Mouse (Mus musculus): ENCODE results near the gene Calhm2. TPM values are rescaled to one million over a fixed set of nuclear protein-coding genes. Genes with fewer than 3 reads are reported as not detected.

The Calhm2 gene
- total RNA-seq, 1 experiment = 3.2 TPM

- in situ Hi-C loops (cut with MboI; ENCODE audit: low sequenced_read_pairs in 2 of 2, unreplicated experiment in 2 of 2) = loop anchor here in 1 of 2 experiments (5.0 kb wide), 1 partner anchor 41 kb away; no protein-coding TSS in a partner anchor
- Histone ChIP-seq H3K4me3 (ENCODE audit: insufficient read depth in 1 of 2, low read depth in 1 of 2, low read length in 2 of 2, poor library complexity in 1 of 2, severe bottlenecking in 1 of 2) (0 out of 4 replicates have a peak overlapping the region, but pooled peaks of 1 of the 2 experiments have one; percentile 30), H3K36me3 (ENCODE audit: control insufficient read depth, insufficient read depth, low read length, poor library complexity, severe bottlenecking) (no peaks in the 10 kb centered on the region), H3K9ac (ENCODE audit: insufficient read depth, low read depth, low read length, poor library complexity, severe bottlenecking) (no peak overlapping the region), H3K9me3 (ENCODE audit: control insufficient read depth, insufficient read depth, low read depth, low read length) (no peaks in the 10 kb centered on the region), H3K4me1 (ENCODE audit: control insufficient read depth in 2 of 2, insufficient read depth in 2 of 2, low read length in 2 of 2, poor library complexity in 1 of 2) (peaks cover 0 to 7% of the 10 kb centered on the region in 2 experiments; a peak in 2 of 4 replicates), H3K27ac (ENCODE audit: insufficient read depth, low read depth, low read length, poor library complexity, severe bottlenecking) (no peak overlapping the region)
- TF ChIP-seq ZNF384 (IDR thresholded peaks at IDR 0.05; ENCODE audit: low read depth, low read length) (no peak), HCFC1 (IDR thresholded peaks at IDR 0.05; ENCODE audit: borderline replicate concordance, insufficient read depth, low read length) (no peak), MAFK (IDR thresholded peaks at IDR 0.05; ENCODE audit: insufficient read depth, low read depth, low read length) (no peak), ZC3H11A (IDR thresholded peaks at IDR 0.05; ENCODE audit: borderline replicate concordance, low read depth, low read length) (peak; percentile 57; the same call in 1 of the 2 replicates)
- DNase-seq (ENCODE audit: low read depth, low spot score) = no peak
Measured at GRCm38 (mm10) chr19:47168223-47168622, 30.1 kb upstream of the Calhm2 start.

- no peaks in the 10 kb centered on the region for H3K36me3 ChIP-seq (ENCODE audit: control insufficient read depth, insufficient read depth, low read length, poor library complexity, severe bottlenecking)
- in situ Hi-C loops (cut with MboI; ENCODE audit: low sequenced_read_pairs in 2 of 2, unreplicated experiment in 2 of 2) = loop anchor here in 1 of 2 experiments (5.0 kb wide), 1 partner anchor 40 kb away; no protein-coding TSS in a partner anchor
- TF ChIP-seq MAFK (IDR thresholded peaks at IDR 0.05; ENCODE audit: insufficient read depth, low read depth, low read length) = no peak
- no peak for TF ChIP-seq ZC3H11A (IDR thresholded peaks at IDR 0.05; ENCODE audit: borderline replicate concordance, low read depth, low read length)
- no peak for TF ChIP-seq ZNF384 (IDR thresholded peaks at IDR 0.05; ENCODE audit: low read depth, low read length)
- TF ChIP-seq CHD2 (IDR thresholded peaks at IDR 0.05; ENCODE audit: low read depth, low read length) = no peak
- TF ChIP-seq HCFC1 (IDR thresholded peaks at IDR 0.05; ENCODE audit: borderline replicate concordance, insufficient read depth, low read length) = no peak
- no peak for DNase-seq (ENCODE audit: low read depth, low spot score)
- H3K27ac ChIP-seq (ENCODE audit: insufficient read depth, low read depth, low read length, poor library complexity, severe bottlenecking) = no peak overlapping the region
- no peak overlapping the region for H3K9ac ChIP-seq (ENCODE audit: insufficient read depth, low read depth, low read length, poor library complexity, severe bottlenecking)
- H3K4me3 ChIP-seq (ENCODE audit: insufficient read depth in 1 of 2, low read depth in 1 of 2, low read length in 2 of 2, poor library complexity in 1 of 2, severe bottlenecking in 1 of 2) = no peak overlapping the region
- H3K4me1 ChIP-seq (ENCODE audit: control insufficient read depth in 2 of 2, insufficient read depth in 2 of 2, low read length in 2 of 2, poor library complexity in 1 of 2) = peaks cover 0 to 7% of the 10 kb centered on the region in 2 experiments; a peak in 2 of 4 replicates
- no peaks in the 10 kb centered on the region for H3K9me3 ChIP-seq (ENCODE audit: control insufficient read depth, insufficient read depth, low read depth, low read length)
Measured at GRCm38 (mm10) chr19:47167617-47168214, 29.6 kb upstream of the Calhm2 start.

GRCm38 (mm10) chr19:47166758-47167157 is 28.7 kb upstream of the Calhm2 start:
- no peaks in the 10 kb centered on the region for H3K9me3 ChIP-seq (ENCODE audit: control insufficient read depth, insufficient read depth, low read depth, low read length)
- no peak overlapping the region for H3K4me3 ChIP-seq (ENCODE audit: insufficient read depth in 1 of 2, low read depth in 1 of 2, low read length in 2 of 2, poor library complexity in 1 of 2, severe bottlenecking in 1 of 2)
- H3K9ac ChIP-seq (ENCODE audit: insufficient read depth, low read depth, low read length, poor library complexity, severe bottlenecking) = no peak overlapping the region
- no peak overlapping the region for H3K27ac ChIP-seq (ENCODE audit: insufficient read depth, low read depth, low read length, poor library complexity, severe bottlenecking)
- no peaks in the 10 kb centered on the region for H3K36me3 ChIP-seq (ENCODE audit: control insufficient read depth, insufficient read depth, low read length, poor library complexity, severe bottlenecking)
- no peak for DNase-seq (ENCODE audit: low read depth, low spot score)
- H3K4me1 ChIP-seq (ENCODE audit: control insufficient read depth in 2 of 2, insufficient read depth in 2 of 2, low read length in 2 of 2, poor library complexity in 1 of 2) = peaks cover 0 to 7% of the 10 kb centered on the region in 2 experiments; a peak in 2 of 4 replicates
- no peak for TF ChIP-seq HCFC1 (IDR thresholded peaks at IDR 0.05; ENCODE audit: borderline replicate concordance, insufficient read depth, low read length)
- no peak for TF ChIP-seq MAFK (IDR thresholded peaks at IDR 0.05; ENCODE audit: insufficient read depth, low read depth, low read length)
- no peak for TF ChIP-seq CHD2 (IDR thresholded peaks at IDR 0.05; ENCODE audit: low read depth, low read length)
- no peak for TF ChIP-seq ZNF384 (IDR thresholded peaks at IDR 0.05; ENCODE audit: low read depth, low read length)
- TF ChIP-seq ZC3H11A (IDR thresholded peaks at IDR 0.05; ENCODE audit: borderline replicate concordance, low read depth, low read length) = no peak
- in situ Hi-C loops (cut with MboI; ENCODE audit: low sequenced_read_pairs in 2 of 2, unreplicated experiment in 2 of 2) = loop anchor here in 1 of 2 experiments (5.0 kb wide), 1 partner anchor 39 kb away; no protein-coding TSS in a partner anchor

GRCm38 (mm10) chr19:47163176-47163744 is 25.2 kb upstream of the Calhm2 start:
- Histone ChIP-seq H3K9ac (ENCODE audit: insufficient read depth, low read depth, low read length, poor library complexity, severe bottlenecking) (no peak overlapping the region), H3K27ac (ENCODE audit: insufficient read depth, low read depth, low read length, poor library complexity, severe bottlenecking) (no peak overlapping the region), H3K4me1 (ENCODE audit: control insufficient read depth in 2 of 2, insufficient read depth in 2 of 2, low read length in 2 of 2, poor library complexity in 1 of 2) (peaks cover 0 to 4% of the 10 kb centered on the region in 2 experiments; a peak in 1 of 4 replicates), H3K9me3 (ENCODE audit: control insufficient read depth, insufficient read depth, low read depth, low read length) (no peaks in the 10 kb centered on the region), H3K4me3 (ENCODE audit: insufficient read depth in 1 of 2, low read depth in 1 of 2, low read length in 2 of 2, poor library complexity in 1 of 2, severe bottlenecking in 1 of 2) (no peak overlapping the region), H3K36me3 (ENCODE audit: control insufficient read depth, insufficient read depth, low read length, poor library complexity, severe bottlenecking) (no peaks in the 10 kb centered on the region)
- in situ Hi-C loops (cut with MboI; ENCODE audit: low sequenced_read_pairs in 2 of 2, unreplicated experiment in 2 of 2) = no loop called here
- no peak for DNase-seq (ENCODE audit: low read depth, low spot score)
- TF ChIP-seq HCFC1 (IDR thresholded peaks at IDR 0.05; ENCODE audit: borderline replicate concordance, insufficient read depth, low read length) (no peak), CHD2 (IDR thresholded peaks at IDR 0.05; ENCODE audit: low read depth, low read length) (no peak), ZC3H11A (IDR thresholded peaks at IDR 0.05; ENCODE audit: borderline replicate concordance, low read depth, low read length) (peak; percentile 38; the same call in 1 of the 2 replicates), MAFK (IDR thresholded peaks at IDR 0.05; ENCODE audit: insufficient read depth, low read depth, low read length) (no peak), ZNF384 (IDR thresholded peaks at IDR 0.05; ENCODE audit: low read depth, low read length) (no peak)
